Mouse (Mus musculus): Measurements from ENCODE around the gene Pax7.

Pax7 gene

DNA sequence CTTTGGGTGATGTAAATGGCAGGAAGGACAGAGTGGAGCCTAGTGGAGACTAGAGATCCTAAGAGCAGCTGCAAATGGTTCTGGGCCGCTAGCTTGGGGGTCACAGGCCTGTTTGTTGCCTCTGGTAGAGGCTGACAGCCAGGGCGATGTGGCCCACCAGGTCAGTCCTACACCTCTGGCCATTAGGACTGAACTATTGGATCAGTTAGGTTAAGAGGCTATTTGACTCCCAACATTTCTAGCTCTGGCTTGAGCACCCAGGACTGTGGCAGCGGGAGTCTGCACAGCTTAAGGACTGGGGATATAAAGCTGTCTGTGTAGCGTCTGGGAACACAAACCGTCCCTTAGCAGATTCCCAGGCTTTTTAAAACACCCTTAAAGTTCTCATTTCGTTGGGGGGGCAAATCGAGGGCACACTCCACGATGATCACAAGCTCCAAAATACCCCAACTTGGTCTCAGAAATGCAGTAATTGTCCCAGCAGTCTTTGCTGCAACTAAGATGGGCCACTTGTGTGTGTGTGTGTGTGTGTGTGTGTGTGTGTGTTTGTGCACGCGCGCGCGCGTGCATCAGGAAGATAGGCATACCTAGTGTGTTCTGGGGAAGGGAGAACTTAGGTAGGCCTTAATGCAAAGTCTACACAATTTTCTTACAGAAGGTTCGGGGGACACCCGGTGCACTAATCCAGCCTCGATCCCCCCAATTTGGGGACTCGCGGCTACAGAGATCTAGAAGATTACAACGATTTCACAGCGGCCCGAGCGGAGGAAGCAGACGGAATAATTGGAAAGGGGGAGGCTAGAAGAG, 2.5 kb downstream of the Pax7 start:
- no peak for DNase-seq (ENCODE audit: low spot score in 2 of 2)

DNA sequence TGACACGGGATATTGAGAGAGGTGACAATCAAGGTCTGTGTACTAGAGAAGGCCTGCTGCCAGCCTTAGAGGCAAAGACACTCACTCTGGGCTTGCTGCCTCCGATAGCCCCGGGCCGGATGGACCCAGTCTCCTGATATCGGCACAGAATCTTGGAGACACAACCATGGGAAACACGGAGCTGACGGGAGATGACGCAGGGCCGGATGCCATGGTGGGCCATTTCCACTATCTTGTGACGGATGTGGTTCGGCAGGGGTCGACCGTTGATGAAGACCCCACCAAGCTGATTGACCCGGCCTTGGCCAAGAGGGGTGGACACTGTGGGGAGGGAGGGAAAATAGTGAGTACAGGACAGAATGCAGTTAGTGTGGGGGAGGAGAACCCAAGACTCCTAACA, 3.3 kb downstream of the Pax7 start:
- no peak for DNase-seq (ENCODE audit: low spot score in 2 of 2)

DNA sequence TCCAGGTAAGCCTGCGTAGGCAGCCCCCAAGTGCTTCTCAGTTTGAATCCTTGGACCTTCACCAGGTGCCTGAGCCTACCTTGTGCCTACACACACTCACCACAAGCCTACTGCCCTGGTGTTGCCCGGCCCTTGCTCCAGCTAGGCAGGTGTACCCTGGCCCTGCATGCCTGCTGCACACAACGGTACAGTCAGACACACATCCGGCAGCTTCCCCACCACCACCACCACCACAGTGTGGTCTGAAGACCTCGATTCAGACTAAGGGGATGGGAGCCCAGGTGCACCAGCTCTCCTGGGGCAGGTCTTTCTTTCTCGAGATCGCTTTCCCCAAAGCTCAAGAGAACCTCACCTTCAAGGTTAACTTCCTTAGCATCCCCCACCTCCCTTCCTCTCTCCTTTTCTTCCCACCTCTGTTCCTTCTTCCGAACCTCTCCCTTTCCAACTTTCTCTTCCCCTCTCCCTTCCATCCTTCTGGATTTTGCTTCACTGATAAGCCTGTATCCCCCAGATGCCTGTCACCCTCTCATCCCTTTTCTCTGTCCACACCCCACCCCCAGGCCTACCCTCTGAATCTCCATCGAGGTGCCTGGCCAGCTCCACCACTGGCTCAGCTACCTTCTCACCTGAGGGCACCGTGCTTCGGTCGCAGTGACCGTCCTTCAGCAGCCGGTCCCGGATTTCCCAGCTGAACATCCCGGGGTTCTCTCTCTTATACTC, 4.3 kb downstream of the Pax7 start:
- no peak for DNase-seq (ENCODE audit: low spot score in 2 of 2)

DNA sequence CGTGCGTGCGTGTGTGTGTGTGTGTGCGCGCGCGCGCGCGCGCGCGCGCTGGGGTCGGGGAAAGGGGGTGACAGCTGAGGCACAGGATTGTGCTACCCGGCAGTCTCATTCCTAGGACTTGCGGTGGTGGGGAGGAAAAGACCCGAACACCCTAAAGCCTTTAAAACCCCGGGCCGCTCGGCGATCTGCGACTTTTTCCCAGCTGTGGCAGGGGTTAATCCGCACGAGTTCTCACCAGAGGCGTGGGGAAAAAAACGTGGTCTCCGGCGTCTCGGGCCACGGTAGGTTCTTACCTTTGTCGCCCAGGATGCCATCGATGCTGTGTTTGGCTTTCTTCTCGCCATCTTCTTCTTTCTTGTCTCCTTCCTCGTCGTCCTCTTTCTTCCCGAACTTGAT, 5.0 kb downstream of the Pax7 start:
- no peak for DNase-seq (ENCODE audit: low spot score in 2 of 2)

DNA sequence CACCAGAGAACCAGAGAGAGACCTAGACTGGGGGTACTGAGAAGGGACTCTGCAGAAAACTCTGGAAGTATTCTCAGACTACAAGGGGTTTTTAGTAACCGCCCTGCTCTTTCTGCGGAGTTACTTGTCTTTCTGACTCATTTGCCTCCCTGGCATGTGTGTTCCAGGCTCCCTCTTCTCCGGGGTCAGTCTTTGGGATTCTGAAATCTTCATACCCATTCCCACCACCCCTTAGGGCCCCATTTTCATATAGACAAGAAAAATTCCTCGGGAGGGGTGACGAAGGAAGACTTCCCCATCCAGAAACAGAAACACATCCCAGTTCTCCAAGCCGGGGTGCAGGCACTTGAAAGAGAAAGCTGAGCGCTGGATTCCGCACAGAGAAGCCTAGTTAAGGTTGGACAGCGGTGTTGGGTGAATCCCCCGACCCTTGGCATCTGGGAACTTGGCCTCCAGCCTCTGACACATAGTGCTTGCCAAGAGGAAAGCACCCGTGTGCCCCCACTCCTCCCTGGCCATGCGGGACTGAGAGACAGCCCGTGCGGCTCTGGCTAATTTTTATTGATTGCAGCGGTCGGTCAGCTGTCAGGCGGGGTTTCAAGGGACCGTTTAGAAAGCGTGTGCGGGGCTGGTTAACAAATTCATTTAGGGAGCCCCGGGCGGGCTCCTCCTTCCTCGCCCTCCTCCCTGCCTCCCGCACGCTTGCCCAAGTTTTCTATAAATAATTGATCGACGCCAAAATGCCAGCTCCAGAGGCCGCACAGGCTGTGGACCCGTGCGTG, 5.6 kb downstream of the Pax7 start:
- DNase-seq (ENCODE audit: low spot score in 2 of 2), result no peak

DNA sequence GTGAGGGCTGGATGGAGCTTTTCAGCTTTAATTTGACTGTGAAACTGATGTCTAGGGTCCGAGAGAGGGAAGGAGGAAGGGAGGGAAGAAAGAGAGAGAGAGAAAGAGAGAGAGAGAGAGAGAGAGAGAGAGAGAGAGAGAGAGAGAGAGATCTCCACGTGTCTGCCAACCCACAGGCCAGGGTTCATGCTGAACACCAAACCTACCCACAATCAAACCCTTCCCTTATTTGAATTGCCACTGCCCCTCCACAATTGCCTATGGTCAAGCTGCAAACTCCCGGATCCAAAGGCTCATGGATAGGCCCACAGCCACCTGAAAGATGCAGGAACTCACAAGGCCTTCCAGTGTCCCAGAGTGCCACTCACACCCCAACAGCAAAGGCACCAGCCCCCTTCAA, 7.1 kb downstream of the Pax7 start:
- no peak for DNase-seq (ENCODE audit: low spot score in 2 of 2)

DNA sequence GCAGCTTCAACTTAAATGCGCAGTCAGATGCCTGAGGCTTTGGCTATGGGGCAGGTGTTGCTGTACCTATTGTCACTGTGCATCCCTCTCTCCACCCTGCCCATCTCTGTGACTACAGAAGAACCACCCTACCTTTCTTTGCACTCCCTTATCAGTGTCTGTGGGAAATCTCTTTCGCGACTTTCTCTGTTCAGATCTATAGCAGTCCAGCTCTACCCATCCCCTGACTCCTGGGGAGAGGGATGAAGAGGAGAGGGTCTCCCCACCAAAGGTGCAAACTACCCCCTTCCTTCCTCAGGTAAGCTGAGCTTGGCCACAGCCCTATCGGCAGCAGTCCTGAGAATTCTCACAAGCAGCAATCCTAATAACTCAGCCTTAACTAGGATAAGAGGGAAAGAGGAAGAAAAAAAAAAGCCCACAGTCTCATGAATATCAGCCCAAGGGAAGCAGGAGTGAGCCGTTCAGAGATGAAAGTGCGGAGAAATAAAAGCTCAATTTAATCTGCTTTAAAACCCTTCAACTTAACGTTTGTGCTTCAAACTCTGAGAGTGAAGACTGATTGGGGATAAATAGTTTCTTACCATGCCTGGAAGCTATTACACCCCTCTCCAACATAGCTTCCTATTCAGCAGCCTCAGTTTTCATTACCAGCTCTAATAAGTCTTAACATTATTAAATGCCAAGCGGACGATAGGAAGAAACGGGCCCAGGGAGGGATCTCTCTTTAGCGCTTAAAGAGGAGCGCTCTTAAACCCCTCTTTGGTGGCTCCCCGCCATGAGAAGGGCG, 7.8 kb downstream of the Pax7 start:
- DNase-seq (ENCODE audit: low spot score in 2 of 2), result no peak

DNA sequence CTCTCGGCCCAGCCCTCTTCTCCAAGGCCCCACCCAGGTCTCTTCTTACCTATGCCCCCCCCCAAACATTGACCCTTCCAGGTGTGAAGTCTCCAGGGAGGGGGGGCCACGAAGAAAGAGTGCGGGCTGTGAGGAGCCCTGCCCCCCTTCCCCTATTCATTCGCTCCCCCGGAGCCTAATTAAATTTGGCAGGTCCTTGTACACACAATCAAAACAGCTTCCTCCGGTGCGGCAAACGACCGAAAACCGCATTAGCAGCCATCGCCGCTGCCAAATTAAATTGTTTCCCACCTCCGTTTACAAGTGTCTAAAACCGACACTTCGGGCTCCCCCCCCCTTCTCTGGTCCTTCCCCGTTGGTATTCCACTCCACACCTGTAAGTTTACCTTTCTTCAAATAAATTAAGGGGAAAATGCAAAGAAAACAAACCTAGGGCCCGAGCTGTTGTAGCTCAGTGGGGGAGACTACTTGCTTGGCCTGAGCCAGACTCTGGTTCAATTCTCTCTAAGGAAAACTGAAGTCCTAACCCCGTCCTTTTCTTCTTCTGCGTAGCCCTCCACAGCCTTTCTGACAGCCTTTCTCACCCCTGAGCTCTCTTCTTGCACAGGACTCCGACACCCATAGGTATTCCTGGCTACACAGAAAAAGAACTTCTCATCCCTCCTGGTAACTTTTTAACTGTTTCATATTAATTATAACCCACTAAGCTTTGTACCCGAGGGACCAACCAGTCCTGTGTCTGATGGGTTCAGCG, 8.6 kb downstream of the Pax7 start:
- DNase-seq (ENCODE audit: low spot score in 2 of 2), result no peak

DNA sequence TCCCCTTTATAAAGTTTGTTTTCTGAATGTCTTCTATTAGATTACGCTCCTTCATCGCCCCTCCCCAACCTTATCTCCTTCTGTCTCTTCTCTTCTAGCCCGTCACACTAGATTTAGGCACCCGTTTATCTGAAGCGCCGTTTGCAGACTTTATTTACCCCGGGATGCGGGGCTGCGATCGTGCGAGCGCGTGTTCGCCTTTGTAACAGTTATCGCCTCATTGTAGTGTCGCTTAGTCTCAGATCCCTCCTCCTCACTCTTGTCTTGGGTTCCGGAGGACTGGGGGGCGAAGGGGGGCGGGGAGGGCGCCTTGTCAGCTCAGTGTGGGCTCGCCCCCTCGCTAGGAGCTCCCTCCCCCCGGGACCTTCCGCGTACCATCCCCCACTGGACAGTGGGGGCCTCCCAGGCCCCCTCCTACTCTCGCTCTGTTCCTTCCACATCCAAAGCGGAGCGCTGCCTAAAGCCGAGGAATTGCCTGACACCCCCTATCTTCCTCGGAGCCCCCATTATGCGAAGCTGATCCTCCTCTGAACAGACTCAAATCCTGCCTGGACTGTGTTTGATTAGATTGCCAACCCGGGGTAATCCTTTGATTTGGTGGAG, 9.4 kb downstream of the Pax7 start:
- DNase-seq (ENCODE audit: low spot score in 2 of 2), result no peak

DNA sequence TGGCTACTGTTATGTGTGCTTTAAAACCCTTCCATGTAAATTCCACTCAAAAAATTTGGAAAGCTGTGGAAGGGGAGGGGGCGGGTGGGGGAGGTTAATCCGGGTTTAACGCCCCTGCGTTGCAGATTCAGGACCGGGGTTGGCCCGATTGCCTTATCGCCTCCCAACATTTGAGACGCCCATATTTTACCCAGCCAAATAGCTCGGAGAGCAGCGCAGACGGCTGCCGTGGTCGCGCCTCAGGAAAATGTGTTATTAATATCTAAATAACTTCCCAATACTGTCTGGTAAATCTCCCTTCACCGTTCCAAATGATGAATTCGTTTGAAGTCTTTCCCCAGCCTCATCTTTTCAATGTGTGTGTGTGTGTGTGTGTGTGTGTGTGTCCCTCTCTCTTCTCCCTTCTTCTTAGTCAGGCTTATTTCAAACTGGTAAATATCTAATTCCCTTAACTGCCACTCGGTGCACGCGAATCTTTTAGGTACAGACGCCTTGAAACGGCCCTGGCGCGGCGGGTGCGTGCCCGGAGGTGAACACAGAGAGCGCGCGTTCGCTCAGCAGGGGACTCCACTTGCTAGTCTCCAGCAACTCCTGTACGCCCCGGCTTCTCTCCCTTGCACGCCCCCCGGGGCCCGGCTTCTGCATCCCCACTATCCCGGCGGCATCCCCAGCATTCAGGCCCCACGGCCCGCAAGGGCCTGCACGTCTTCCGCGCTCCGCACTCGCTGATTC, 10.0 kb downstream of the Pax7 start:
- no peak for DNase-seq (ENCODE audit: low spot score in 2 of 2)

DNA sequence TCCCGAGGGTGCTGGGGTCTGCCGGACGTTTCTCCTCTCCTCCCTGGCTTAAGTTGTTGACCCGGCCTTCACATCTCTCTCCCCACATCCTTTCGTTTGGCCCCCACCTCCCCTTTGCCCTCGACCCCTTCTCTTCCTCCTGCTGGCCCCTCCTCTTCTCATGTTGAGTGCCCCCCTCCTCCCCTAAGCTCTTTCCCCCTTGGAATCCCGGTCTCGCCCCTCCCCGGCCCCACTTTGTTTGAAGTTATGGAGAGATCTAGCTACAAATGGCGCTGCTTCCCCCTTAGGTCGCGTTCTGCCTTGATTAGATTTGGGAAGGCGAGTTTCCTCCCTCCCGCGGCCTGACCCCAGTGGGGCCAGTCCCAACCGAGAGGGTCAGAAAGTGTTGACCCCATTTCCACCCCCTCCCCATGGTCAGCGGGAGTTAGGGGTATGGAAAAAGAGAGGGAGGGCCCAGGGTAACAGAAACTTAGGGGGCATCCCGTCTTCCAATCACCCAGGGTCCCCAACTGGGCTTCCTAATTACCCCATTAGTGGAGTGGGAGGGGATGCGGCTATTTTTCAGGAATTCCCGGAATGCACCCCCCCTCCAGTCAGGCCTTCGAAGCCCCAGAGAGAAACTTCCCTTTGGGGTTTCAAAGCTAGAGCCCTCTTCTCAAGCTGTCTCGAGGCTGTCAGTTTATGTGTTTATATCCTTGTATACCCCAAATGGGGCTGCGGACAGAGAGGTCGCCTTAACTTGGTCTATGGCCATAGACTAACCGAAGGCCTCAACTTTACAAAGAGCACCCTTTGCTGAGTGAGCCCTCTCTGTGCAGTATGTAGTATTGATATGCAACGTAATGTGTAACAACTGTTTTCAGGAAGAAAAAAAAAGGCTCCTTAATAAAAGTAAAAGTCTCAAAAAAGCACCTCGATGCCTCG, 10.9 kb downstream of the Pax7 start:
- no peak for DNase-seq (ENCODE audit: low spot score in 2 of 2)

DNA sequence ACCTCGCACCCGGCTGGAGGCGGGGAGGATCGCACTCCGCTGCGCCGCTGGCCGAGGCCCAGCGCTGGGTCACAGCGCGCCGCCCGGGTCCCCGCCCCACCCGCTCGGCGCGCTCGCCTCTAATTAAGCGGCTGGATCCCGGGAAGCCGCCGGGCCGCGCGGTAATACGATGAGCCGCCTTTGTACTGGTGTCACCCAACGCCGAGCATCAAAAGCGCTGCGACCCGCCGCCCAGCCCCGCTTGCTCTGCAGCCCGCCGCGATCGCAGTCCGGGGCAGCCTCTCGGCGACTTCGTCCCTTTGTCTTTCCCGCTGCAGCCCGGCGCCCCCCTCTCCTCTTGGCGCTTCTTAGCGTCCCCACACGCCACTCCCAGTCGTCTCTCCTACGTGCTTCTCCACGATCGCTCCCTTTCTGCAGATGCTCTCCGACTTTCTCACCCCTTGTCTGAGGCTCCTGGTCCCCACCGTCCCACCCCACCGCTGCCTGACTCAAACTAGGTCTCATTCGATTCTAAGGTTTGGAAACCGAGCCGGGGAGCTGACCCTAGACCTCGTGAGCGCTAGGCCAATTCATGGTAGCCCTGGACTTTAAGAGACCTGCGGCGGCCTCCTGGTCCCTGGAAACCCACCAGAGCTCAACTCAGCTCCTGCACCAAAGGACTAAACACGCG, 11.7 kb downstream of the Pax7 start:
- no peak for DNase-seq (ENCODE audit: low spot score in 2 of 2)

DNA sequence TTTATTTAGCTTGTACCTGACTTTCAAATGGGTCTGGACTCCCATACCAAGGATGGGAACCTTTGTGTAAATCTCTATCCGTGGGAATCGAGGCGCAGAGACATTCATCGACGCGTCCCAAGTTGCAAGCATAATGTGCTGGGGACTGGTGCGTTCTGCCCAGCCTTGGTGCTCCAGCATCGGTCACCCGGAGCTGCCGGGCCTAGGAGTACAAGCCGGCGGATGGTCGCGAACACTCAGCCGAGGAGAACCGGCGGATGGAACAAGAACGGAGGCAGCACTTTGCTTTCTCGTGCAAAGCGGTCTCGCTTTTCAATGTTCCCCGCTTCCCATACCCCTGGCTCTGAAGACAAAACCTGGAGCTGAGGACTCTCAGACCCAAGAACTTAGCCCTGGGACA, 12.3 kb downstream of the Pax7 start:
- no peak for DNase-seq (ENCODE audit: low spot score in 2 of 2)

DNA sequence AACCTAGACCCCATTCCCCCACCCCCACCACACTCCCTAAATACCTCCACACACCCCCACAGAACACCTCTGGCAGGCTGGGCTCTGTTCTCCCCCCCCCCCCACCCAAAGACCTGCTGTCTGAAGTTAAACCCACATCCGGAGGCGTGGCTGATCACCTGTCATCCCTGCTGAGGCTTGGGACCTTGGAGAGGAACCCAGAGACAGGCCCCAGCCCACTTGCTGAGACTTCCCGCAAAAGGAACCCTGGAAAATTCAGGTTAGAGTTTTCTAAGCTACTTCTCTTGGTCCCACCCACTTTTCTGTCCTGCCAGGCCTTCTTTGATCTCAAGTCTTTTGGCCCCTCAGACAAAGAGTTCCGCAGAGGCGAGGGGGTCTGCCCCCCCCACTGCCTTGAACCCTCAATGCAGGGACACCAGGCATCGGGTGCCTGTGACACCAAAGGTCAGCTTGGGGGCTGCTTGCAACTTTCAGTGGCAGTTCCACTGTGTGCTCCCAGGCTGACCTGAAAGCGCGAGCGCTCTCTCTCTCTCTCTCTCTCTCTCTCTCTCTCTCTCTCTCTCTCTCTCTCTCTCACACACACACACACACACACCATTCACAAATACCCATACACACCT, 13.8 kb downstream of the Pax7 start:
- DNase-seq (ENCODE audit: low spot score in 2 of 2), result no peak

DNA sequence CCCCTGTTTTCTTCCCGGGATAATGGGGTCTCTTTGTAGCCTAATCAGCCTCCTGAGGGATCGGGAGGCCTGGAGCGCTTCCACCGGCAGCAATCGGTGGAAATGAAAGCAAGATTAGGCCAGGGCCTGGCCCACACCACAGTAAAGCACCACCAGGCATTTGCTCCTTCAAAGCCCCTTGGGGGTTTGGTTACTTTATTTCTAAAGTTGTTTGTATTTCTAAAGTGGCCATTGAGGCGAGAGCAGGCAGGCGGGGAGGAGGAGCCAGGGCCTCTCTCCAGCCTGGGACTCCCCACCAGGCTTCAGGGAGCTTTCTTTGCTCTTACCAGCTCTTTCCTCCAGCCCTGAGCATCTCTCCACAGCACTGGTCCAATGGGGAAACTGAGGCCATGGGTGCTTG, 15.2 kb downstream of the Pax7 start:
- no peak for DNase-seq (ENCODE audit: low spot score in 2 of 2)

DNA sequence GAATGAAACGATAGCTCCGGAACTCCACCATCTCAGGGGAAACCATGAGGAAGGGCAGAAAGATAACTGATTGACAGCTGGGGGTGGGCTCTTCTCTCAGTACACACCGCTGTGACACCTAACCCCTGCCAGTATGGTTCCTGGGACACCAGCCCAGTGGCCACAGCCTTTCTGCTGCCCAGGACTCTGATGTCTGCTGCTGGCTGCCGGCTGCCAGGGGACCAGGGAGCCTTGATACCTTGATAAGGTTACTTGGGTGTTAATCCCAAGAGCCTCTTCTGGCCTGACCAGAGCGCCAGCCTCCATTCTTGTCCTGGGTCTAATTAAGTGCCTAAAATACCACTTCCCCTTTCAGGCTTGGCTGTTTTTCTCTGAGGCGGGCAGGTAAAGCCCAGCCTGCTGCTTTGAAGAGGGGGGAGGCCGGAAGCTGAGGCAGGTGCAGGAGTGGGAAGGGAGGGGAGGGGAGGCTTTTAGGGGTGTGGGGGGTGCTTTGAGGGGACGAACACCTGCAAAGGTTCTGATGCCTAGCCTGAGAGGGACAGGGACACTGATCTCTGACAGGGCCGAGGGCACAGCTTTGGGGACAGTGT, 19.9 kb downstream of the Pax7 start:
- no peak for DNase-seq (ENCODE audit: low spot score in 2 of 2)

DNA sequence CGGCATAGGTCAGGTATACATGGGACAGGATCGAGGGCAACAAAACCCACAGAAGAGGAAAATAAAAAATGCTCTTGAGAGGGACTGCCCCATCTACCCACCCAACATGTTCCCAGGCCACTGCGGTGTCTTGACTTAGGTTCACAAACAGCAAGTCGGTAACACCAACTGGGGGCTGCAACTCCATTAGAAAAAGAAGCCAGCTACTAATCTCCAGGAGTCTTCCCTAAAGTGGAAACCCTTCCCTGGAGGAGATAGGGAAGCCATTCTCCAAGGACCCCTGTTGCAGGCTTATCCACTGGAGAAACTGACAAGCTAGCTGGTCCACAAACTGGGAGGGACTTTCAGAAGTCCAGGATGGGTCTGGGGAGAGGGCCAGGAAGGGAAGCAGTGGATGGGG, 21.4 kb downstream of the Pax7 start:
- DNase-seq (ENCODE audit: low spot score in 2 of 2), result no peak

DNA sequence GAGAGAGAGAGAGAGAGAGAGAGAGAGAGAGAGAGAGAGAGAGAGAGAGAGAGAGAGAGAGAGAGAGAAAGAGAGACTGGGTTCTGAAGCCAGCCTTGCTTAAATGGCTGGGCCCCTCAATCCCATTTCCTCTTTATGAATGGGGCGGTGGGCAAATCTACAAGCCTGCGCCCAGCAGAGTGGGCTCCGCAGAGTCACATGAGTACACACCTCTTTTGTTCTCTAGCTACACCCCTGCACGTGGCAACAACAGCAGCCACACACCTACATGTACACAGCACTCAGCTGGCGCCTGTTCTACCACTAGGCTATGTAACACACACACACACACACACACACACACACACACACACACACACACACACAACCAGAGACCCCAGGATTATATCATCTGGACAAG, 21.9 kb downstream of the Pax7 start:
- DNase-seq (ENCODE audit: low spot score in 2 of 2), result no peak
